Mouse (Mus musculus): ENCODE measurements around the gene Rps6ka1. TPM values are rescaled to one million over a fixed set of nuclear protein-coding genes. Genes with fewer than 3 reads are reported as not detected.

The Rps6ka1 gene
- polyA plus RNA-seq, 1 experiment from 2014 or later = 20.9 TPM

DNA sequence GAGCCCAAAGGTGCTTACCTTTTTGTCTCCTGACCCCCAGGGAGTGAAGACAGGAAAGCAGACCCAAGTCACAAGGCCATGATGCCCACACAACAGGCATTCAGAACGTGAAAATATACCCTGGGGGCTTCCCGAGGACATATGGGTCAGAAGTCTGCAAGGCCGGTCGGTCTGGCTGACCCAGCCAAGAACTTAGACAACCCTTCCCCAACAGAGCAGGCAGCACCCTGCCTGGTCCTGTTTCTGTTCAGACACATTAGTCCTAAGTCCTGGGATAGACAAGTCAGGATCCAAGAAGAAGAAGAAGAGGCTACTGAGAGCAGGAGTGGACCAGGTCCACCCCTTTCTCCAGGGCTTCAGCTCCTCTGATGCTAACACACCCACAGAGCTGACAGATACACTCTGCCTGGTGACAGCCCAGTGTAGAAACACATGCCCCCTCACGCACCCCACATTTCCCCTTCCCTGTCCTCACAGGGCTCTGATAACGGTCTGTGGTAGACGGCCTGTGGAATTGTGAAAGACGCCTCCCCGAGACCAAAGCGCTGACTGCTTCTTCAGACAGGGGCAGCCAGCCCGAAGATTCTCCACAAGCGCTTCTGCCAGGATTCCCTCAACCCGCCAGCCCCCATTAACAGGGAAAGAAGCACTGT, 12.6 kb downstream of the Rps6ka1 start:
- Histone ChIP-seq H3K9me3 (replicated peaks; ENCODE audit: control insufficient read depth, low read length) (no peaks in the 10 kb centered on the region), H3K27me3 (ENCODE audit: control insufficient read depth, insufficient read depth, low read length) (no peaks in the 10 kb centered on the region), H3K27ac (ENCODE audit: low read depth, low read length) (no peak overlapping the region), H3K36me3 (ENCODE audit: control insufficient read depth, insufficient read depth, low read length) (no peaks in the 10 kb centered on the region), H3K4me3 (ENCODE audit: low read depth, low read length) (no peak overlapping the region), H3K4me1 (ENCODE audit: control insufficient read depth, insufficient read depth, low read length) (peaks cover 52% of the 10 kb centered on the region), H3K9ac (ENCODE audit: low read depth, low read length) (no peak overlapping the region; the same call in none of the 2 replicates), H3K4me2 (0 out of 2 replicates have a peak overlapping the region, but pooled peaks have one; percentile 3)
- ATAC-seq (replicated peaks; ENCODE audit: insufficient number of reproducible peaks, low FRiP score, low TSS enrichment) = no peak
- 45% methylated on average over 13 of the region's 13 CpGs for WGBS (ENCODE audit: insufficient replicate concordance)

- Histone ChIP-seq H3K4me2 (no peak overlapping the region), H3K4me1 (ENCODE audit: control insufficient read depth, insufficient read depth, low read length) (peaks cover 47% of the 10 kb centered on the region), H3K36me3 (ENCODE audit: control insufficient read depth, insufficient read depth, low read length) (no peaks in the 10 kb centered on the region), H3K4me3 (ENCODE audit: low read depth, low read length) (no peak overlapping the region), H3K9me3 (replicated peaks; ENCODE audit: control insufficient read depth, low read length) (no peaks in the 10 kb centered on the region), H3K27ac (ENCODE audit: low read depth, low read length) (no peak overlapping the region), H3K27me3 (ENCODE audit: control insufficient read depth, insufficient read depth, low read length) (no peaks in the 10 kb centered on the region), H3K9ac (ENCODE audit: low read depth, low read length) (peak overlapping the region; percentile 28; the same call in 1 of the 2 replicates)
- 62% methylated on average over 17 of the region's 17 CpGs for WGBS (ENCODE audit: insufficient replicate concordance)
- no peak for ATAC-seq (replicated peaks; ENCODE audit: insufficient number of reproducible peaks, low FRiP score, low TSS enrichment)
These were observed 13.4 kb downstream of the Rps6ka1 start for GRCm38 (mm10) chr4:133873926-133874864.

- 0 out of 2 replicates have a peak, but pooled peaks cover 3% of the 10 kb centered on the region for H3K36me3 ChIP-seq (ENCODE audit: control insufficient read depth, insufficient read depth, low read length)
These were observed 14.2 kb downstream of the Rps6ka1 start for GRCm38 (mm10) chr4:133873431-133873851.

GRCm38 (mm10) chr4:133872812-133873300, 14.7 kb downstream of the Rps6ka1 start:
- Histone ChIP-seq H3K9me3 (replicated peaks; ENCODE audit: control insufficient read depth, low read length) (no peaks in the 10 kb centered on the region), H3K4me2 (no peak overlapping the region; the same call in 1 of the 2 replicates), H3K4me3 (ENCODE audit: low read depth, low read length) (no peak overlapping the region), H3K36me3 (ENCODE audit: control insufficient read depth, insufficient read depth, low read length) (0 out of 2 replicates have a peak, but pooled peaks cover 3% of the 10 kb centered on the region), H3K9ac (ENCODE audit: low read depth, low read length) (no peak overlapping the region), H3K27me3 (ENCODE audit: control insufficient read depth, insufficient read depth, low read length) (no peaks in the 10 kb centered on the region), H3K27ac (ENCODE audit: low read depth, low read length) (no peak overlapping the region), H3K4me1 (ENCODE audit: control insufficient read depth, insufficient read depth, low read length) (peaks cover 44% of the 10 kb centered on the region)
- 57% methylated on average over 15 of the region's 15 CpGs for WGBS (ENCODE audit: insufficient replicate concordance)
- no peak for ATAC-seq (replicated peaks; ENCODE audit: insufficient number of reproducible peaks, low FRiP score, low TSS enrichment)

More at GRCm38 (mm10) chr4:133873431-133873851, 14.2 kb downstream of the Rps6ka1 start:
- H3K4me2 ChIP-seq = no peak overlapping the region
- H3K27ac ChIP-seq (ENCODE audit: low read depth, low read length) = no peak overlapping the region
- 58% methylated on average over 4 of the region's 4 CpGs for WGBS (ENCODE audit: insufficient replicate concordance)
- ATAC-seq (replicated peaks; ENCODE audit: insufficient number of reproducible peaks, low FRiP score, low TSS enrichment) = no peak
- H3K9ac ChIP-seq (ENCODE audit: low read depth, low read length) = no peak overlapping the region
- H3K9me3 ChIP-seq (replicated peaks; ENCODE audit: control insufficient read depth, low read length) = no peaks in the 10 kb centered on the region
- no peak overlapping the region for H3K4me3 ChIP-seq (ENCODE audit: low read depth, low read length)
- no peaks in the 10 kb centered on the region for H3K27me3 ChIP-seq (ENCODE audit: control insufficient read depth, insufficient read depth, low read length)
- peaks cover 44% of the 10 kb centered on the region for H3K4me1 ChIP-seq (ENCODE audit: control insufficient read depth, insufficient read depth, low read length)

DNA sequence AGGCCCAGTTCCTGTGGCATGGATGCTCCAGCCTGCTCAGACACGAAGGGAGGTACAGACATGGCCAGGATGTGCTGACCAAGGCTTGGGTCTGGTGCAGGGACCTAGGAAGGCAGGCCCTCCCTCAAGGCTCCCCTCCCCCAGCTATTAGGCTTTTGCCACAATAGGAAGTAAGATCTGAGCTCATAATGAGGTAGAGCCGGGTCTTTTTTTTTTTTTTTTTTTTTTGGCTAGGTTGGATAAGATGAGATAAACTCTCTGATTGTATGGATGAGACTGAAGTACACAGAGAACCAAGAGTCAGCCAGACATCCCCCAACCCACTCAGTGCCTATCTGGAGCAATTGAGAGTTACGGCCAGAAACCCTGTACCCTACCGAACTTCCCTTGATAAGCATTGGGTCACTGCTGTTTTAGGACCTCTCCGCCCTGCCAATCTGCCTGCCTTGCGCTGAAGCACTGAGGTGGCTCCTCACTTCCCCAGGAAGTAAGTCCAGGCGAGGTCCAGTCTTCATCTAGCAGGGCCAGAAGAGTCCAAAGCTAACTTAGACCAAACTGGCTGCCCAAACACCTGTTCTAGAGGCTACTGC, 15.3 kb downstream of the Rps6ka1 start:
- Histone ChIP-seq H3K27me3 (ENCODE audit: control insufficient read depth, insufficient read depth, low read length) (no peaks in the 10 kb centered on the region), H3K4me1 (ENCODE audit: control insufficient read depth, insufficient read depth, low read length) (peaks cover 39% of the 10 kb centered on the region), H3K9ac (ENCODE audit: low read depth, low read length) (no peak overlapping the region), H3K27ac (ENCODE audit: low read depth, low read length) (no peak overlapping the region), H3K4me3 (ENCODE audit: low read depth, low read length) (no peak overlapping the region), H3K4me2 (no peak overlapping the region; the same call in 1 of the 2 replicates), H3K9me3 (replicated peaks; ENCODE audit: control insufficient read depth, low read length) (no peaks in the 10 kb centered on the region), H3K36me3 (ENCODE audit: control insufficient read depth, insufficient read depth, low read length) (0 out of 2 replicates have a peak, but pooled peaks cover 3% of the 10 kb centered on the region)
- 57% methylated on average over 7 of the region's 7 CpGs for WGBS (ENCODE audit: insufficient replicate concordance)
- no peak for ATAC-seq (replicated peaks; ENCODE audit: insufficient number of reproducible peaks, low FRiP score, low TSS enrichment)

DNA sequence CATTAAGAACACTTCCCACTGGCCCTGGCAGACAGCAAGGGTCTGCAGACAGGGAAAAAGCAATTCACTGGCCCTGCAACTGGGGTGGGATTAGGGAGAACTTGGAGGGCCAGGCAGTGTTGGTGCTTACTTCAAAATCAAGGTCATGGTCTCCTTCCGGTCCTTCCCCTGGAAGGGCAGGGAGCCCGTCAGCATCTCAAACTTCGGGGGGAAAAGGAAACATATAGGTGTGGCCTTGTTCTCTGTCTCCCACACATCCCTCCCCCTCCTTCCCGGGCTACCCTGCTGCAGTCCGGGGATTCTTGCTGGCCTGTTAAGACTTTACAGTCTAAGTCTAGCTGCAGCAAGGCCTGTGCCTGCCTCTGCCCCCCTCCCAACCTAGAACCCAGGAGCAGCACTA, 22.4 kb downstream of the Rps6ka1 start:
- no peak overlapping the region for H3K4me3 ChIP-seq (ENCODE audit: low read depth, low read length)
- no peak overlapping the region for H3K9ac ChIP-seq (ENCODE audit: low read depth, low read length)
- H3K27ac ChIP-seq (ENCODE audit: low read depth, low read length) = no peak overlapping the region
- no peak for ATAC-seq (replicated peaks; ENCODE audit: insufficient number of reproducible peaks, low FRiP score, low TSS enrichment)
- H3K27me3 ChIP-seq (ENCODE audit: control insufficient read depth, insufficient read depth, low read length) = no peaks in the 10 kb centered on the region
- peaks cover 4% of the 10 kb centered on the region; the same call in 1 of the 2 replicates for H3K4me1 ChIP-seq (ENCODE audit: control insufficient read depth, insufficient read depth, low read length)
- no peak overlapping the region for H3K4me2 ChIP-seq
- 0 out of 2 replicates have a peak, but pooled peaks cover 5% of the 10 kb centered on the region for H3K36me3 ChIP-seq (ENCODE audit: control insufficient read depth, insufficient read depth, low read length)
- no peaks in the 10 kb centered on the region for H3K9me3 ChIP-seq (replicated peaks; ENCODE audit: control insufficient read depth, low read length)
- WGBS (ENCODE audit: insufficient replicate concordance) = 75% methylated on average over 5 of the region's 5 CpGs

DNA sequence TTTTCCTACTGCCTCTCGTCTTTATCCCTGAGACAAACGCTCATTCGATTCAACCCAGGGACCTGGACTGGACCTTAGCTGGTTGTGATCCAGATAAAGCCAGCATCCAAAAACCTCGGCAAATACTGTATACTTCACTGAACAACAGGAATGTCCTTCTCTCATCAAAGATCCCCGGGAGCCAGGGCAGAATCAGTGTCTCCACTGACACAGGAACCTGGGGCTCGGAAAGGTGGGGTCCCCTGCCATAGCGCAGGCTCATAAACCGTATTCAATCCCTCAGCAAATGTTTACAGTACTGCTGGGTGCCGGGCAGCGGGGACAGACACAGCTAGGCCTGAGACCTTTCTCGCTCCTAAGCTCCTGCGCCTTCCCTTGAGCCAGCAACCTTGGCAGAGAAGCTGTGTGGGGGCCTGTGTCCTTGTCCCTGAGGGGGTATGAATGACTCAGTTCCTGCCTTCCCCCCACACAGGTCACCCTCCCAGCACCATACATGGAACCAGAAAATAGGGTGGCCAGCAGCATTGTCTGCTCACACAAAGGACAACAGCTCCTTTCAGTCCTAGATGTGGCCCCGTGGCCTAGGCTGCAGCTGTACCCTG, 23.1 kb downstream of the Rps6ka1 start:
- no peak for ATAC-seq (replicated peaks; ENCODE audit: insufficient number of reproducible peaks, low FRiP score, low TSS enrichment)
- no peaks in the 10 kb centered on the region for H3K9me3 ChIP-seq (replicated peaks; ENCODE audit: control insufficient read depth, low read length)
- peaks cover 4% of the 10 kb centered on the region; the same call in 1 of the 2 replicates for H3K4me1 ChIP-seq (ENCODE audit: control insufficient read depth, insufficient read depth, low read length)
- no peak overlapping the region for H3K4me2 ChIP-seq
- H3K9ac ChIP-seq (ENCODE audit: low read depth, low read length) = 0 out of 2 replicates have a peak overlapping the region, but pooled peaks have one; percentile 39
- H3K4me3 ChIP-seq (ENCODE audit: low read depth, low read length) = no peak overlapping the region
- WGBS (ENCODE audit: insufficient replicate concordance) = 69% methylated on average over 13 of the region's 13 CpGs
- H3K27me3 ChIP-seq (ENCODE audit: control insufficient read depth, insufficient read depth, low read length) = no peaks in the 10 kb centered on the region
- H3K27ac ChIP-seq (ENCODE audit: low read depth, low read length) = no peak overlapping the region
- 0 out of 2 replicates have a peak, but pooled peaks cover 5% of the 10 kb centered on the region for H3K36me3 ChIP-seq (ENCODE audit: control insufficient read depth, insufficient read depth, low read length)
